Mouse (Mus musculus): ENCODE results near the gene Foxn3.

Gene Foxn3

GRCm38 (mm10) chr12:99462846-99463245 lies 100.5 kb downstream of the Foxn3 start:
- DNase-seq = no peak

GRCm38 (mm10) chr12:99462302-99462701 lies 101.1 kb downstream of the Foxn3 start:
- no peak for DNase-seq

GRCm38 (mm10) chr12:99457521-99458205 lies 105.7 kb downstream of the Foxn3 start:
- no peak for DNase-seq

GRCm38 (mm10) chr12:99455580-99455979 lies 107.8 kb downstream of the Foxn3 start:
- no peak for DNase-seq

GRCm38 (mm10) chr12:99454394-99454793 lies 109.0 kb downstream of the Foxn3 start:
- DNase-seq = no peak

DNA sequence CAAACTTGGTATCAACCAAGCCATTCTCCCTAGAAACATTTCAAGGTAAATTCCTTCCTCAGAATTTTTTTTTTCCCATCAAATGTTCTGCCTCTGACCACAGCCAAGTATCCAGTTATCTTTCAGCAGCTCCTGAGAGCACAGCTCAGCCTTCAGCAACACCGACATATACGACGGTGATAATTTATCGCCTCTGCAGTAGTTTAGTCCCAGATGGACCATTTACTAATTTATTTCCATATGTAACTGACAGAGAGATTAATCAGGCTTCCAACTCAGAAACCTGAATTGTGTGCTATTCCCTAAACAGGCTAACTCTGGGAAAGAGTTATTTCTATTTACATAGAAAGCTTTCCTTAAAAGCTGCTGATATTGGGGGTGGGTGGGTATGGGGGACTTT lies 109.6 kb downstream of the Foxn3 start:
- no peak for DNase-seq

DNA sequence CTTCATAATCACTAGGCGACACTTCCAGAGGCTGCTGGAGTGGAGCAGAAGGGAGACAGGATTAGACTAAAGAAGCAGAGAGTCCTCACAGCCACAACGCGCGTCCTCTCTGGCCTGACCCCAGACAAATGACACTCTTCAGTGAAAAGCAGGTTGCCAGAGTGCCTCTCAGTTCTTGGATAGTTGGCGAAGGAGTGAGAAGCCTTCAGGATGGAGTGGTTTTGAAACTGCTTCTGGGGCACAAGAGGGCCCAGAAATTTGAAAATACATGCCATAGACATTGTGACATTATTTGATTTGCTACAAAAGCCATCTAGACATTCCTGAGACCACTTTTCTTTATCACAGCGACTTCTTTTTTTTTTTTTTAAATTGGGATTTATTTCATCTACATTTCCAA lies 113.3 kb downstream of the Foxn3 start:
- no peak for DNase-seq

DNA sequence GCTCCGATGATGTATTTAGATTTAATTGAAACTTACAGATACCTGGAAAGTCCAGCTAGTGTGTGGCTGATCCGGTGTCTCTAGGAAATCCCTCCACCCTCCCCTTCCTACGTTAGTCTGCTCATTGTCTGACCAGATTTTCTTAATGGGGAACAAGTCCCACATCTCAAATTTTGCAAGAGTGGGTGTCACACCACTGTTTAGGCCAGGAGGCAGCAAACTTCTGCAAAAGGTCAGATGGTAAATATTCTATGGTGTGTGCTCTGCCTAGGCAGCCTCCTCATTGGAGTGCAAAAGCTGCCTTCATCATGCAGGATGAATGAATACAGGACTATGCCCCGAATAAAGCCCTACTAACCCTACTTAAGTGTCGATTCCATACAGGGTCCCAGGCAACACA lies 115.6 kb downstream of the Foxn3 start:
- no peak for DNase-seq

DNA sequence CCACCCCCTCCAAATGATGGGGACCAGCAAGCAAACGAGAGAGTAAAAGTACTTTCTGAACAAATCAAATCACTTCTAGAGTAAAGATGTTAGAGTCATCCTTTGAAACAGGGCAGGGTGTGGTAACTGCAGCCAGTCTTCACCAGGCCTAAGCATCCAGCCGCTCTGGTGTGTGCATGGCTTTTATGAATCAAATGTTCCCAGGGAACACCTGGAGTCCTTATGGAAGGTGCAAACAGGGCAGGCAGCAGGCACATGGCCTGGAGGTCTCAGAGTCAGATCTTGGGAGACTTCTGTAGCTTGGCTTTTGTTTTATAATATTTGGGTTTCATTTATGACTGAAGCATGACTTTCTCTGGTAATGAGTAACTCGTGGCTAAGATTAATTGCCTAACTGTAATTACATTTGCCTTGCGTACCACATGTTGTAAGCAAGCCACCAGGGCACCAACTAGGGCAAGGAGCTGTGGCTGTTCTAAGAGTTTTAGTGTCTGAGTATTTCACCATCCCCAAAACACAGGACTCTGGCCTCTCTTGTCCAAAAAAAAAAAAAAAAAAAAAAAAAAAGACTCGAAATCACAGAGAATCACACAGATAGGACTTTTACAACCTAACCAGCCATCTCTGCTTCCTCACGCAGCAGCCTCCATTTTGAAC lies 118.2 kb downstream of the Foxn3 start:
- DNase-seq = no peak

DNA sequence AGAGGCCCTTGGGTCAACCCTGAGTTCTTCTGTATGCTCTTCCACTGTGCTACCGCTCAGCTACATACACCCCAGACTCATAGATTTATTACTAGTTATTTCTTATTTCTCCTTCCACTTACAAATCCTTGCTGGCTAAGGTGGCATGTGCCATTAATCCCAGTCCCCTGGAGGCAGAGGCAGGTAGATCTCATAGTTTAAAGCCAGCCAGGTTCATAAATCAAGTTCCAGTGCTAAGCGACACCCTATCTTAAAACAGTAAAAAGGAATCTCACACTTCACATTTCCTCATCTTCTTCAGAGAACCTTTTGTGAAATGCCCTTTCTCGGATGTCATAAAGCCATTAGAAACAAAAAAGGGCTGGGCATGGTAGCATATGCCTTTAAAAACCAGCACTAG lies 120.6 kb downstream of the Foxn3 start:
- no peak for DNase-seq

GRCm38 (mm10) chr12:99440953-99441352 lies 122.4 kb downstream of the Foxn3 start:
- peak; percentile 27 for DNase-seq

- no peak for DNase-seq
Measured at GRCm38 (mm10) chr12:99440022-99440421, 123.4 kb downstream of the Foxn3 start.

- DNase-seq = no peak
Measured at GRCm38 (mm10) chr12:99435189-99435588, 128.2 kb downstream of the Foxn3 start.

GRCm38 (mm10) chr12:99433402-99433801 lies 130.0 kb downstream of the Foxn3 start:
- no peak for DNase-seq

GRCm38 (mm10) chr12:99431541-99431940 lies 131.8 kb downstream of the Foxn3 start:
- no peak for DNase-seq

GRCm38 (mm10) chr12:99430992-99431391 lies 132.4 kb downstream of the Foxn3 start:
- no peak for DNase-seq

DNA sequence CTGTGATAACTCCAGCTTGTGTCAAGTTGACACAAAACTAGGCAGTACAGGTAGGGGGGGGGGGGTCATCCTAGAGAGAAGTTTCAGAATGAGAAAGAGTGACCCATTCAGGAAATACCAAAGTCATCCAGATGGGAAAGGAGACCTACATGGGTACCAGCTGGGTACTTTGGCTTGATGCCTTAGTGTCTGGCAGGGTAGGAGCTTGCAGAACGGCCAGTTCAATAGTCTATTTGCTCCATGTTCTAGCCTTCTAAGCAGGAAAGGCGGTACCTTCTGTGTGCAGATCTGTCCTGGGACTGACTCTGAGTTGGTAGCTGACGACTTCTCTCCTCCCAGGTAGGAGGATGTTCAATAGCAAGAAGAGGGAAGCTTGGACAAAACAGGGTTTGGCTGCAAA lies 134.3 kb downstream of the Foxn3 start:
- DNase-seq = peak; percentile 50

GRCm38 (mm10) chr12:99426207-99426916 lies 137.0 kb downstream of the Foxn3 start:
- DNase-seq = no peak

DNA sequence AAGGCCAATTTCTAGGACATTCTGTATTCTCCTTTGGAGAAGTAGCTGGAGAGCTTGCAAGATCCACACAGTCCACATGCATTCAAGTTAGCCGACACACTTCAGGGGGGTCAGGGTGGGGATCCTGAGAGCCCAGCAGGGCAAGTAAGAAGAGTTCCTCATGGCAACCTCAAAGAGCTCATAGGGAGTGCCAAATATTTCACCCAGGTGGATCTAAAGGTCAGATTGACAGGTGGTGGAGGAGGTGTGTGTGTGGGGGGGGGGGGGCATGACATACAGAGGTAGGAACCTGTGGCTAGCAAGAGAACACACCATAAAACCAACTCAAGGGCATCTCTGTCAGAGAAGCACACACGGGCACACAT lies 144.0 kb downstream of the Foxn3 start:
- DNase-seq = no peak

DNA sequence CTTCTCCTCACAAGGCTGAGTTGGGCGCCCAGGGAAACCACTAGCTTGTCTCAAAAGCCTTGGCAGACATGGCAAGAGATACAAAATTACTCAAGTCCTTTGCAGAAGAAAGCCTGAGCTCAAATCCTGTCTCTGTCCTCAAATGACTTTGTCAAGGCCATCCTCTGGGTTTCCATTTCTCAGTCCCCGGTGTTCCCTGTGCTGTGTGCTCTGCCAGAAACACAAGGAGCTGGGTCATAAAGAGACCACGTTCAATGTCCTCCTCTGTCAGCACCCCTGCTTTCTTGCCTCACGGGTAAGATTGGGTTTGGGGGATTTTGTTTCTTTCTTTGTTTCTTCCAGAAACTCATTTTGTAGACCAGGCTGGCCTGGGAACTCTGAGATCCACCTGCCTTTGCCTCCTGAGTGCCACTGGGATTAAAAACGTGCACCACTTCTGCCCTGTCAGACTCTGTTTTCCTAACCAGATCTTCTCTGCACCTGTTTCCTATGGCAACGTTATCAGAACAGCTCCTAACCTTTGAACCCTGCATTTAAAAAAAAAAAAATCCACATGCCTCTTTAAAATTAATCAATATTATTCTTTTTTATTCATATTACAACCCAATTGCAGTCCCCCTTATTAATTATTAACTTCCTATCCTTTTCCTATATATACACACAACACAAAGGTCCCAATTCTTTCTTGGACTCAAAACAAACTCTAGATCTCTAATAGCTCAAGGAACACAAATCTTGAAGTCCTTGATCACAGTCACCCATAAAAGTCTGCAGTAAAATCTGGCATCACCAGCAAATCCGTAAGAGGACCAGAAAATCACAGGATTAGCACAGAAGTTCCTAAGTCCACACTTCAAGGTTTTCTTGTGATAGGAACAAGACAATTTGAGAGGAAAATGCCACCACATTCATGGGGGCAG lies 144.6 kb downstream of the Foxn3 start:
- no peak for DNase-seq

- DNase-seq = no peak
Measured at GRCm38 (mm10) chr12:99417885-99418284, 145.5 kb downstream of the Foxn3 start.

DNA sequence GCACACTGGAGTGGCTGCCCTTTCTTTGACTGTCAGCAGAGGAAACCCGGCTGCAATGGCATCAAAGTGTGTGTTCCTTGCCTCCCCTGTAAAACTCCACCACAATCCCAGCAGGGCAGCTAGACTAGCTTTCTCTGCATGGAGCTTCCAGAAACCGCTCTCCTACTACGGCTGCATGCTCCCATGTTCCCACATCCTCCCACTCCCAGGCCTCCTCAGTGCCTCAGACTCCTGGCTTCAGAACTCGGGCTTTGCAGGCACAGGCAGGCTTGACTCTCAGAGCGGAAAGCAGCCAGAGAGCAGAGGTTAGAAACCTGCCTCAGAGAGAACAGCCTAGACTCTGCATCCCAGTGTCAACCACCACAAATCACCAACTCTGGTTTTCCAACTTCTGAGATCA lies 147.8 kb downstream of the Foxn3 start:
- DNase-seq = no peak

DNA sequence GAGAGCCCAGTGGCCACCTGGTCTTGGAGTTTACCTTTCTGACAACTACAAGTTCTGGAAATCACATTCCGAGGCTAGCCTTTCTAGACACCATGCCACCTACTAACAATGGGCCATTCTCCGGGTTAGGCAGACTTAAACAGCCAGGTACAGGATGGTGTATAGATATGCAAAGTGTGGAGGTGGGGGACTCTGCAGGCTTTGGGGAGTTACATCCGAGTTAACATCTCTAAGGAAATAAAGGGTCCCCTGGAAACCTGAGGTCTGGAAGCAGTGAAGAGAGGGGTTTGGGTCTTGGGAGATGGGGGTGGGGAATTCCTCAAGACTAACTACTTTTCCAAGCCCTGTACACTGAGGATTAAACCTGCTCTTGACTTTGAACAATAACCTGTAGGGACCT lies 150.9 kb downstream of the Foxn3 start:
- DNase-seq = no peak

All from cerebellum, adult 9-11 months (tissue).